Mouse (Mus musculus) cerebellum, postnatal 36 days (tissue): ENCODE results near the gene Pcnx2.

ENCODE experiments used
- DNase-seq, 2 experiments: peaks; one replicate each; pipeline ENCODE4 v3.0.0; 2021 to 2022; ENCODE audit warnings: mixed read lengths in 2 of 2

Gene Pcnx2

DNA sequence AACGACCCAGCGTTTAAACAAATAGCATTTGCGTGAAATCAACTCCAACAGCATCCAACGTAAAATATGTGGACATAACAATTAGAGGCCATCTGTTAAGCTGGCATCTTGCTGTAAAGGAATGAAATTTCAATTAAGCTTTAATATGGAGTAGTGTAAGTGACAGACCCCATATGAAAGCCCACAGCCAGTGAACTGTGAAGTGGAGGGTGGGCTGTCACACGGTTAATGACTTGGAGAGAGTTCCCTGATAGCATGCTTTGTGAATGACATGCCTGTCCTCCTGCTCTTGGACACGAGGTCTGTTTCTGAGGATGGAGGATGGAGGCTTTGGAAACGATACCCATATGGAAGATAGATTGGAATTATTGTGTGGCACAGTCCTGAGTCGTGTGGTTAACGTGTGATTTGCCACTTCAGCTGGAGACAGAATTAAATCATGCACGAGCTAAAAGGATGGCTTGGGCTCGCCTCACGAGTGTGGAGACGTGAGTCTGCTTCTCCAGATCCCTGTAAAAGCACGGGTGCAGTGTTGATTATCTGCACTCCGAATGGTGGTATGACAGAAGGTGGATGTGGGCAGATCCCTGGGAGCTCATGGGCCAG is 195.1 kb downstream of the Pcnx2 start:
- no peak for DNase-seq
